Mouse (Mus musculus) megakaryocyte, embryonic 14.5 days (primary cell): ENCODE measurements around the gene Hic1. TPM values are rescaled to one million over a fixed set of nuclear protein-coding genes. Genes with fewer than 3 reads are reported as not detected.

Experiments
- H3K27me3 ChIP-seq: replicated peaks from 2 replicates; pipeline ENCODE3; 2012; ENCODE audit warnings: inconsistent platforms
- H3K36me3 ChIP-seq: replicated peaks from 2 replicates; pipeline ENCODE3; 2012; ENCODE audit warnings: low read length, inconsistent platforms, mixed read lengths
- H3K4me1 ChIP-seq: 2 replicates; pipeline ENCODE4 v1.6.1; 2012; ENCODE audit warnings: inconsistent platforms
- H3K4me3 ChIP-seq: replicated peaks from 2 replicates; pipeline ENCODE3; 2012; ENCODE audit warnings: moderate library complexity, mild to moderate bottlenecking, inconsistent platforms
- H3K9me3 ChIP-seq: 2 replicates; pipeline ENCODE4 v1.6.1; 2012; ENCODE audit warnings: inconsistent platforms
- FLI1 ChIP-seq: IDR thresholded peaks from 2 replicates; pipeline ENCODE4 v1.6.1; 2012; ENCODE audit warnings: low read length, inconsistent platforms, mixed read lengths
- GATA1 ChIP-seq: IDR thresholded peaks from 3 replicates; pipeline ENCODE4 v1.6.1; 2012; ENCODE audit warnings: mixed read lengths, low read length, inconsistent platforms, borderline replicate concordance
- polyA plus RNA-seq: library from polyadenylated mRNA; stranded (reverse); fragments of >175 nt; gene quantifications from 2 replicates; pipeline ENCODE4 v1.2.3, GENCODE M21; 2012; ENCODE audit warnings: low replicate concordance; ENCODE audit not compliant: insufficient read depth

Gene Hic1
- polyA plus RNA-seq, 1 experiment = 0.41 TPM

GRCm38 (mm10) chr11:75136666-75137398, 32.5 kb downstream of the Hic1 start:
- H3K4me3 ChIP-seq = no peak overlapping the region
- H3K4me1 ChIP-seq = peaks cover 65% of the 10 kb centered on the region
- no peaks in the 10 kb centered on the region for H3K9me3 ChIP-seq
- TF ChIP-seq GATA1 = no peak
- 0 out of 2 replicates have a peak, but pooled peaks have one; percentile 20 for TF ChIP-seq FLI1
- no peaks in the 10 kb centered on the region for H3K27me3 ChIP-seq
- H3K36me3 ChIP-seq = peaks cover 58% of the 10 kb centered on the region

GRCm38 (mm10) chr11:75135358-75135757, 34.0 kb downstream of the Hic1 start:
- H3K27me3 ChIP-seq = no peaks in the 10 kb centered on the region
- H3K4me1 ChIP-seq = peaks cover 63% of the 10 kb centered on the region
- peaks cover 43% of the 10 kb centered on the region for H3K36me3 ChIP-seq
- no peak for TF ChIP-seq GATA1
- TF ChIP-seq FLI1 = no peak
- H3K9me3 ChIP-seq = no peaks in the 10 kb centered on the region
- H3K4me3 ChIP-seq = no peak overlapping the region

DNA sequence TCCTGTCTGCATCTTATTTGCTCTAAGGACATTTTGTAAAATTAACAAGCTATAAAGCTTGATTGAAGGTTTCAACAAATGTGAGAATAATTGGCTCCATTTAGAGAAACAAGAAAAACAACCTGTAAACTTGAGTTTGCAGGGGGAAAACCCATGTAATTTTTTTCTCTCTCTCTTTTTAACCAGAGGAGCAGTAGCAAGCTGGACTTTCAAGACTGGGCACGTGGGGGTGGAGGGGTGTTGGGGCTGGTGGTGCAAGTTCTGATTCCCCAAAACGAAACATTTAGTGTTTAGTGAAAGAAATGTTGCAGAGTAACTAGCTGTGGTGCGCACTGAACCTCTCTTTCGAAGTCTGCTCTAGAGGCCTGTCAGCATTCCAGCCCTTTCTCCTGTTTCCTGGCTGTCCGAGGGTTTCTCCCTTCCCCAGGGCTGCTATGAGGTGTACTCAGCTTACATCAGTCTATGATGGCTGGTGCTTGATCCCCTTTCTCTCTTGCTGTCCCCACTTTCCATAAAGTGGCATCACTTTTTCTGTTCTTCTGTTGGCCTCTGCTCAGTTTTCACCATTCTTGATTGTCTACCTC, 34.7 kb downstream of the Hic1 start:
- H3K27me3 ChIP-seq = no peaks in the 10 kb centered on the region
- no peak overlapping the region for H3K4me3 ChIP-seq
- H3K9me3 ChIP-seq = no peaks in the 10 kb centered on the region
- TF ChIP-seq FLI1 (no peak), GATA1 (no peak)
- H3K4me1 ChIP-seq = peaks cover 56% of the 10 kb centered on the region
- peaks cover 37% of the 10 kb centered on the region for H3K36me3 ChIP-seq

GRCm38 (mm10) chr11:75133951-75134350, 35.4 kb downstream of the Hic1 start:
- no peak for TF ChIP-seq FLI1
- no peak for TF ChIP-seq GATA1
- Histone ChIP-seq H3K36me3 (peaks cover 31% of the 10 kb centered on the region), H3K9me3 (no peaks in the 10 kb centered on the region), H3K4me1 (peaks cover 49% of the 10 kb centered on the region), H3K27me3 (no peaks in the 10 kb centered on the region), H3K4me3 (no peak overlapping the region)

- peaks cover 44% of the 10 kb centered on the region for H3K4me1 ChIP-seq
- TF ChIP-seq GATA1 = no peak
- no peak for TF ChIP-seq FLI1
- peaks cover 29% of the 10 kb centered on the region for H3K36me3 ChIP-seq
- H3K27me3 ChIP-seq = no peaks in the 10 kb centered on the region
- no peaks in the 10 kb centered on the region for H3K9me3 ChIP-seq
- H3K4me3 ChIP-seq = no peak overlapping the region
Measured at GRCm38 (mm10) chr11:75133391-75133790, 35.9 kb downstream of the Hic1 start.

- Histone ChIP-seq H3K4me1 (peaks cover 37% of the 10 kb centered on the region), H3K27me3 (no peaks in the 10 kb centered on the region), H3K4me3 (no peak overlapping the region), H3K9me3 (no peaks in the 10 kb centered on the region), H3K36me3 (peaks cover 23% of the 10 kb centered on the region)
- TF ChIP-seq GATA1 = no peak
Measured at GRCm38 (mm10) chr11:75132278-75132677, 37.0 kb downstream of the Hic1 start.

- Histone ChIP-seq H3K4me3 (no peak overlapping the region), H3K9me3 (no peaks in the 10 kb centered on the region), H3K27me3 (no peaks in the 10 kb centered on the region), H3K4me1 (peaks cover 27% of the 10 kb centered on the region), H3K36me3 (peaks cover 18% of the 10 kb centered on the region)
- TF ChIP-seq FLI1 = no peak
Measured at GRCm38 (mm10) chr11:75131300-75131699, 38.0 kb downstream of the Hic1 start.

GRCm38 (mm10) chr11:75129481-75129880, 39.8 kb downstream of the Hic1 start:
- H3K4me3 ChIP-seq = no peak overlapping the region
- H3K9me3 ChIP-seq = no peaks in the 10 kb centered on the region
- H3K4me1 ChIP-seq = peaks cover 21% of the 10 kb centered on the region
- peaks cover 8% of the 10 kb centered on the region for H3K36me3 ChIP-seq
- H3K27me3 ChIP-seq = no peaks in the 10 kb centered on the region
- no peak for TF ChIP-seq GATA1
- TF ChIP-seq FLI1 = no peak

DNA sequence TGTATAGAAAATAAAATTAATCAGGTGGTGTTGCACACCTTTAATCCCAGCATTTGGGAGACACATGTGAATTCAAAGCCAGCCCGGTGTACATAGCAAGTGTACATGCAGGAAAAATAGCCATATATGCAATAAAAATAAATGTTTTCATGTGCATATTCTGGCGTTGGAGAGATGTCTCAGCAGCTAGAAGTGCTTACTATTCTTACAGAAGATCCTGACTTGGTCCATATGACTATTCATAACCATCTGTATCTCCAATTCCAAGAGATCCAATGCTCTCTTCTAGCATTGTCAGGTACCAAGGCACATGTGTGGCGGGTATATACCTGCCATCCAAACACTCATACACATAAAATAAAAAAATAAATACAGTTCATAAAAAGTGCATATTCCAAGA, 42.9 kb downstream of the Hic1 start:
- TF ChIP-seq GATA1 (no peak), FLI1 (no peak)
- H3K27me3 ChIP-seq = no peaks in the 10 kb centered on the region
- H3K9me3 ChIP-seq = no peaks in the 10 kb centered on the region
- H3K4me3 ChIP-seq = no peak overlapping the region
- H3K4me1 ChIP-seq = peaks cover 10% of the 10 kb centered on the region
- H3K36me3 ChIP-seq = peaks cover 8% of the 10 kb centered on the region

- Histone ChIP-seq H3K27me3 (no peaks in the 10 kb centered on the region), H3K9me3 (no peaks in the 10 kb centered on the region), H3K36me3 (peaks cover 14% of the 10 kb centered on the region), H3K4me1 (peaks cover 21% of the 10 kb centered on the region), H3K4me3 (no peak overlapping the region)
- TF ChIP-seq GATA1 (no peak), FLI1 (no peak)
Measured at GRCm38 (mm10) chr11:75124406-75124805, 44.9 kb downstream of the Hic1 start.

GRCm38 (mm10) chr11:75121348-75121747, 48.0 kb downstream of the Hic1 start:
- no peak overlapping the region for H3K4me3 ChIP-seq
- peaks cover 30% of the 10 kb centered on the region for H3K4me1 ChIP-seq
- no peaks in the 10 kb centered on the region for H3K9me3 ChIP-seq
- no peak for TF ChIP-seq FLI1
- no peak for TF ChIP-seq GATA1
- no peaks in the 10 kb centered on the region for H3K27me3 ChIP-seq
- peaks cover 9% of the 10 kb centered on the region for H3K36me3 ChIP-seq
